Mouse (Mus musculus) forebrain, embryonic 11.5 days (tissue): ENCODE results near the gene Hoxd1. TPM values are rescaled to one million over a fixed set of nuclear protein-coding genes. Genes with fewer than 3 reads are reported as not detected.

Experiments
- ATAC-seq: fragments of 200-750 bp; cut with Nextera tagmentation; replicated peaks from 2 replicates; pipeline ENCODE4 v1.8.0; 2017; ENCODE audit warnings: moderate TSS enrichment; ENCODE audit not compliant: low FRiP score
- DNase-seq: peaks from one replicate; pipeline ENCODE4 v3.0.0-alpha.2; 2017; ENCODE audit warnings: low spot score
- H3K27ac ChIP-seq: fragments of 300-500 bp; sonication (generic); 2 replicates; pipeline ENCODE4 v1.5.1; 2014; ENCODE audit warnings: low read depth, low read length
- H3K27me3 ChIP-seq: fragments of 300-500 bp; sonication (generic); 2 replicates; pipeline ENCODE4 v1.6.1; 2014; ENCODE audit warnings: mild to moderate bottlenecking, low read length, mixed read lengths; ENCODE audit not compliant: control insufficient read depth, insufficient read depth
- H3K36me3 ChIP-seq: fragments of 300-500 bp; sonication (generic); 2 replicates; pipeline ENCODE4 v1.6.1; 2014; ENCODE audit warnings: mild to moderate bottlenecking, low read length, moderate library complexity, mixed read lengths; ENCODE audit not compliant: control insufficient read depth, insufficient read depth
- H3K4me1 ChIP-seq: fragments of 300-500 bp; sonication (generic); replicated peaks from 2 replicates; pipeline ENCODE4 v1.6.1; 2014; ENCODE audit warnings: low read length, mixed read lengths; ENCODE audit not compliant: control insufficient read depth, insufficient read depth
- H3K4me2 ChIP-seq: fragments of 300-500 bp; sonication (generic); 2 replicates; pipeline ENCODE4 v1.6.1; 2014; ENCODE audit warnings: low read depth, mild to moderate bottlenecking, low read length, moderate library complexity, mixed read lengths; ENCODE audit not compliant: severe bottlenecking
- H3K4me3 ChIP-seq: fragments of 300-500 bp; sonication (generic); 2 replicates; pipeline ENCODE4 v1.5.1; 2014; ENCODE audit warnings: low read depth, low read length
- H3K9ac ChIP-seq: fragments of 300-500 bp; sonication (generic); 2 replicates; pipeline ENCODE4 v1.6.1; 2014; ENCODE audit warnings: low read length
- H3K9me3 ChIP-seq: fragments of 300-500 bp; sonication (generic); 2 replicates; pipeline ENCODE4 v1.6.1; 2016; ENCODE audit warnings: low read length, mixed read lengths; ENCODE audit not compliant: control insufficient read depth
- WGBS: fragments of 180-500 bp; shearing (Covaris S2); extraction: QIAGEN DNeasy Blood & Tissue Kit; methylation state at CpG from one replicate; pipeline ENCODE4 v1.1.7; 2014; 5-methylcytosine and 5-hydroxymethylcytosine counted together
- polyA plus RNA-seq: library from polyadenylated mRNA; unstranded; fragments of >200 nt; fragmentation: Nextera tagmentation; extraction: Ambion mirVana; gene quantifications from 2 replicates; pipeline ENCODE4 v1.2.1, GENCODE M21; 2014

The Hoxd1 gene
- polyA plus RNA-seq, 1 experiment from 2014 or later, result not detected

GRCm38 (mm10) chr2:74722949-74723348 is 39.8 kb upstream of the Hoxd1 start:
- Histone ChIP-seq H3K36me3 (no peaks in the 10 kb centered on the region), H3K9ac (no peak overlapping the region), H3K4me1 (peaks cover 4% of the 10 kb centered on the region; the same call in 1 of the 2 replicates), H3K9me3 (no peaks in the 10 kb centered on the region), H3K4me2 (no peak overlapping the region), H3K27me3 (peaks cover 99% of the 10 kb centered on the region), H3K4me3 (no peak overlapping the region), H3K27ac (no peak overlapping the region)
- WGBS, result under 1% methylated on average over 8 of the region's 8 CpGs
- DNase-seq (no peak), ATAC-seq (no peak)

GRCm38 (mm10) chr2:74724244-74725015 is 38.4 kb upstream of the Hoxd1 start:
- DNase-seq, result no peak
- no peak for ATAC-seq
- H3K27ac ChIP-seq, result no peak overlapping the region
- no peaks in the 10 kb centered on the region for H3K36me3 ChIP-seq
- H3K9me3 ChIP-seq, result no peaks in the 10 kb centered on the region
- H3K4me3 ChIP-seq, result no peak overlapping the region
- H3K27me3 ChIP-seq, result peaks cover 100% of the 10 kb centered on the region
- H3K4me2 ChIP-seq, result no peak overlapping the region
- WGBS, result 4% methylated on average over 7 of the region's 7 CpGs
- H3K4me1 ChIP-seq, result peaks cover 4% of the 10 kb centered on the region; the same call in 1 of the 2 replicates
- no peak overlapping the region for H3K9ac ChIP-seq

GRCm38 (mm10) chr2:74725171-74725570 is 37.6 kb upstream of the Hoxd1 start:
- no peak overlapping the region for H3K9ac ChIP-seq
- DNase-seq (peak; percentile 56), ATAC-seq (no peak)
- no peaks in the 10 kb centered on the region for H3K9me3 ChIP-seq
- H3K36me3 ChIP-seq, result no peaks in the 10 kb centered on the region
- H3K27me3 ChIP-seq, result peaks cover 98% of the 10 kb centered on the region
- H3K27ac ChIP-seq, result no peak overlapping the region
- no peak overlapping the region for H3K4me3 ChIP-seq
- WGBS, result under 1% methylated on average over 17 of the region's 17 CpGs
- peaks cover 4% of the 10 kb centered on the region; the same call in 1 of the 2 replicates for H3K4me1 ChIP-seq
- no peak overlapping the region for H3K4me2 ChIP-seq

GRCm38 (mm10) chr2:74726551-74726950 is 36.2 kb upstream of the Hoxd1 start, which contains the start of gene Gm28230:
Gm28230 (plus strand) TSS chr2:74726728.
- H3K9me3 ChIP-seq, result no peaks in the 10 kb centered on the region
- H3K4me2 ChIP-seq, result peak within 1 kb of the TSS; percentile 21; the same call in 1 of the 2 replicates
- H3K9ac ChIP-seq, result no peak within 1 kb of the TSS
- ATAC-seq, result no peak
- no peaks in the 10 kb centered on the region for H3K36me3 ChIP-seq
- 2% methylated on average over 5 of the region's 5 CpGs for WGBS
- H3K27ac ChIP-seq, result no peak within 1 kb of the TSS
- peaks cover 4% of the 10 kb centered on the region; the same call in 1 of the 2 replicates for H3K4me1 ChIP-seq
- no peak for DNase-seq
- H3K27me3 ChIP-seq, result peaks cover 98% of the 10 kb centered on the region
- H3K4me3 ChIP-seq, result no peak within 1 kb of the TSS; the same call in 1 of the 2 replicates

- Histone ChIP-seq H3K4me2 (peak overlapping the region; percentile 21; the same call in 1 of the 2 replicates), H3K27ac (no peak overlapping the region), H3K9ac (no peak overlapping the region), H3K36me3 (no peaks in the 10 kb centered on the region), H3K4me3 (no peak overlapping the region; the same call in 1 of the 2 replicates), H3K4me1 (peaks cover 4% of the 10 kb centered on the region; the same call in 1 of the 2 replicates), H3K27me3 (peaks cover 98% of the 10 kb centered on the region), H3K9me3 (no peaks in the 10 kb centered on the region)
- WGBS, result under 1% methylated on average over 43 of the region's 43 CpGs
- ATAC-seq (no peak), DNase-seq (peak; percentile 64)
Observed at GRCm38 (mm10) chr2:74726973-74727639, 35.7 kb upstream of the Hoxd1 start.

GRCm38 (mm10) chr2:74727640-74728302 is 35.0 kb upstream of the Hoxd1 start:
- H3K9me3 ChIP-seq, result no peaks in the 10 kb centered on the region
- DNase-seq, result no peak
- no peak overlapping the region for H3K9ac ChIP-seq
- H3K4me2 ChIP-seq, result no peak overlapping the region
- no peaks in the 10 kb centered on the region for H3K36me3 ChIP-seq
- peaks cover 98% of the 10 kb centered on the region for H3K27me3 ChIP-seq
- H3K4me1 ChIP-seq, result peaks cover 4% of the 10 kb centered on the region; the same call in 1 of the 2 replicates
- 1% methylated on average over 25 of the region's 25 CpGs for WGBS
- no peak for ATAC-seq
- H3K4me3 ChIP-seq, result no peak overlapping the region; the same call in 1 of the 2 replicates
- no peak overlapping the region for H3K27ac ChIP-seq

- Histone ChIP-seq H3K27ac (no peak overlapping the region), H3K9ac (no peak overlapping the region), H3K4me3 (no peak overlapping the region), H3K36me3 (no peaks in the 10 kb centered on the region), H3K4me1 (peaks cover 4% of the 10 kb centered on the region; the same call in 1 of the 2 replicates), H3K27me3 (peaks cover 97% of the 10 kb centered on the region), H3K4me2 (no peak overlapping the region), H3K9me3 (no peaks in the 10 kb centered on the region)
- no peak for DNase-seq
- no peak for ATAC-seq
- WGBS, result under 1% methylated on average over 13 of the region's 13 CpGs
Observed at GRCm38 (mm10) chr2:74728303-74728680, 34.5 kb upstream of the Hoxd1 start.

GRCm38 (mm10) chr2:74730331-74730730 is 32.4 kb upstream of the Hoxd1 start:
- Histone ChIP-seq H3K4me3 (no peak overlapping the region), H3K27ac (no peak overlapping the region), H3K9me3 (no peaks in the 10 kb centered on the region), H3K4me2 (no peak overlapping the region), H3K27me3 (peaks cover 96% of the 10 kb centered on the region), H3K4me1 (peaks cover 4% of the 10 kb centered on the region; the same call in 1 of the 2 replicates), H3K9ac (no peak overlapping the region), H3K36me3 (no peaks in the 10 kb centered on the region)
- no peak for ATAC-seq
- DNase-seq, result no peak
- WGBS, result 2% methylated on average over 8 of the region's 8 CpGs
